Mouse (Mus musculus): ENCODE measurements around the gene Rph3al. TPM values are rescaled to one million over a fixed set of nuclear protein-coding genes. Genes with fewer than 3 reads are reported as not detected.

Rph3al gene
- polyA plus RNA-seq, 1 experiment = 2.8 TPM

GRCm38 (mm10) chr11:75861653-75862052 is 76.6 kb downstream of the Rph3al start:
- no peak for DNase-seq (ENCODE audit: low spot score)

GRCm38 (mm10) chr11:75861213-75861612 is 77.0 kb downstream of the Rph3al start:
- DNase-seq (ENCODE audit: low spot score) = no peak

- DNase-seq (ENCODE audit: low spot score) = no peak
Measured at GRCm38 (mm10) chr11:75859460-75859859, 78.8 kb downstream of the Rph3al start.

GRCm38 (mm10) chr11:75858975-75859374 is 79.3 kb downstream of the Rph3al start:
- no peak for DNase-seq (ENCODE audit: low spot score)

- DNase-seq (ENCODE audit: low spot score) = no peak
Measured at GRCm38 (mm10) chr11:75857781-75858180, 80.4 kb downstream of the Rph3al start.

GRCm38 (mm10) chr11:75854327-75854726 is 83.9 kb downstream of the Rph3al start:
- no peak for DNase-seq (ENCODE audit: low spot score)

- DNase-seq (ENCODE audit: low spot score) = no peak
Measured at GRCm38 (mm10) chr11:75853067-75853636, 85.1 kb downstream of the Rph3al start.

- no peak for DNase-seq (ENCODE audit: low spot score)
Measured at GRCm38 (mm10) chr11:75852485-75852884, 85.7 kb downstream of the Rph3al start.

- no peak for DNase-seq (ENCODE audit: low spot score)
Measured at GRCm38 (mm10) chr11:75849552-75849951, 88.7 kb downstream of the Rph3al start.

- DNase-seq (ENCODE audit: low spot score) = no peak
Measured at GRCm38 (mm10) chr11:75846589-75846988, 91.6 kb downstream of the Rph3al start.

GRCm38 (mm10) chr11:75845675-75846074 is 92.6 kb downstream of the Rph3al start:
- no peak for DNase-seq (ENCODE audit: low spot score)

GRCm38 (mm10) chr11:75842904-75843619 is 95.2 kb downstream of the Rph3al start:
- DNase-seq (ENCODE audit: low spot score) = no peak

- no peak for DNase-seq (ENCODE audit: low spot score)
Measured at GRCm38 (mm10) chr11:75841503-75841902, 96.7 kb downstream of the Rph3al start.

GRCm38 (mm10) chr11:75839536-75840430 is 98.4 kb downstream of the Rph3al start:
- no peak for DNase-seq (ENCODE audit: low spot score)

GRCm38 (mm10) chr11:75838861-75839426 is 99.3 kb downstream of the Rph3al start:
- no peak for DNase-seq (ENCODE audit: low spot score)

- DNase-seq (ENCODE audit: low spot score) = no peak
Measured at GRCm38 (mm10) chr11:75836240-75836610, 102.0 kb downstream of the Rph3al start.

GRCm38 (mm10) chr11:75835587-75836239 is 102.5 kb downstream of the Rph3al start:
- DNase-seq (ENCODE audit: low spot score) = no peak

GRCm38 (mm10) chr11:75833081-75833480 is 105.1 kb downstream of the Rph3al start:
- DNase-seq (ENCODE audit: low spot score) = no peak

GRCm38 (mm10) chr11:75830386-75830785 is 107.8 kb downstream of the Rph3al start:
- DNase-seq (ENCODE audit: low spot score) = no peak

- no peak for DNase-seq (ENCODE audit: low spot score)
Measured at GRCm38 (mm10) chr11:75827414-75827813, 110.8 kb downstream of the Rph3al start.

GRCm38 (mm10) chr11:75823506-75823905 is 114.7 kb downstream of the Rph3al start:
- no peak for DNase-seq (ENCODE audit: low spot score)

- DNase-seq (ENCODE audit: low spot score) = no peak
Measured at GRCm38 (mm10) chr11:75813085-75813484, 125.1 kb downstream of the Rph3al start.

Measured in urinary bladder, adult 2 months (tissue).